Mouse (Mus musculus) ZHBTc4 (cell line): ENCODE measurements at regions not wholly inside any gene's neighbourhood (a gene's known extent, or its start where the extent isn't known, plus 50 kb on each side); places are given as distances from the start of the nearest gene placed in this dataset.

ENCODE experiments used
- DNase-seq: peaks from one replicate; pipeline ENCODE4 v3.0.0-alpha.2; 2011; ENCODE audit warnings: low read depth, low spot score

- no peak for DNase-seq
These were observed 186.1 kb upstream of the Hand2 start for GRCm38 (mm10) chr8:57134726-57135125.

DNA sequence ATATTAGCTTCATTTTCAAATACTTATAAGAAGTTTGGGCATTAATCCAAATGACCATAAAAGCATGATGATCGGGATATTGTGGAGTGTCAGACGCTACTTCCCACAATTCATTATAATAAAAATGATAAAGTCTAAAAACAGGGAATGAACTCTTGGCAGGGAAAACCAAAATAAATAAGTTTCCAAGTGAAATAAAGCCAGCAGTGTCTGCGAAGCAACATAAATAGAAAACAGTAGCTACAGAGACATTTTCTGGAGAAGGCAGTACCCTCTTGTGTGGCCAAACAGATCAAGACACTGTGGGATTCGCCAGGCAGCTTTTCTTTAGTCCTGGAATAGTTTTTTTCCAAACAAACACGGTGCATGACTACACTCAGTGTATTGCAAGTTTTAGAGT is 172.7 kb upstream of the Hand2 start:
- DNase-seq, result no peak

DNA sequence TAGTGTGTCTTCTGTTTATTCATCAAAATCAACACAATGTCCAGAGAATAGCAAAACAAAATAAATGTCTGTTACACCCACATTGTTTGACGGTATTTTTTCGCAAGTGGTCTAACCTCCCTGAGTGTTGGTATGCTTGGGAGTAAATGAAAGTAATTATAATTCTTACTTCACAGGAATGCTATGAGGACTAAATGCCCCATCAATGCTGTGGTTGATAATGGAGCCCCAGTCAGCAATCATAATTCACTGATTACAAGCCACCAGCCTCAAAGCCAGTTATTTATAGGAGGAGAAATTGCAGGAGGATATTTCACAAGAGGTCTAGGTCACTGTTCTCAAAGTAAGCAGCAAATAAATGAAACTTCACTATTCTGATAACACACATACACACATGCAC is 129.6 kb upstream of the Hand2 start:
- DNase-seq, result no peak

DNA sequence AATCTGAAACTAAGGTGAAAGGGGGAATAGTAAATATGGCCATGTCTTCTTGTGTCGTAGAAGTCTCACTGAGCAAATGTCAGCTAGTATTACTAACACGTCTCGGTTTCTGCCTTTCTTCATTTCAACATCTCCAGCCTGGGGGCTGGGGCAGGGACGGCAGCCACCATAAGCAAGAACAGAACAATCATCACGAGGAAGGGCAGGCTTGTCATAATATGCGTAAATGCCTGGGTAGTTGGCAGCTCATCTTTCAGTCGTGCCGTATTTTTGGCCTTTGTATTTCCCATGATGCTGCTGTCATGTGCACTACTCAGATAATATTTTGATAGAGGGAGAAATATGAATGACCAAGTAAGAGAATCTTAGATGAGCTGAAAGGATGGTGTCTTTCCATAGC is 120.5 kb upstream of the Hand2 start:
- no peak for DNase-seq

GRCm38 (mm10) chr8:57209584-57209983 is 111.2 kb upstream of the Hand2 start:
- no peak for DNase-seq

- no peak for DNase-seq
These were observed 107.7 kb upstream of the Hand2 start for GRCm38 (mm10) chr8:57213066-57213465.

- DNase-seq, result no peak
These were observed 106.5 kb upstream of the Hand2 start for GRCm38 (mm10) chr8:57213982-57214930.

DNA sequence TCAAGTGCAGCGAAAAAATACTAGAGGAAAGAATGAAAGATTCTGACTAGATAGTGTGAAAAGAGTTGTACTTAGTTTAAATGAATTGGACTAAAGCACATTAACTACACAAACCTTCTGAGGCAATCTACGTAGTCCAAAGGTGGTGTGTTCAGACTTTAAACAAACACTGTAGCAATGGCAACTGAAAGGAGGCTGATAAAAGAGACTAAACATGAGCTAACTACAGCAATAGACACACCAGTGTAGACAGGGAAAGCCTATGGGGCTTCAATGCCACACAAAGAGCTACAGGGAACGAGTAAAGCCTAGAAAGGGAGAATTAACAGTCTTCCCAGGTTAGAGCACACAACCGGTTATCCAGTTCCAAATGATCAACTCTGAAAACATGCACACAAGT is 90.2 kb upstream of the Hand2 start:
- DNase-seq, result no peak

DNA sequence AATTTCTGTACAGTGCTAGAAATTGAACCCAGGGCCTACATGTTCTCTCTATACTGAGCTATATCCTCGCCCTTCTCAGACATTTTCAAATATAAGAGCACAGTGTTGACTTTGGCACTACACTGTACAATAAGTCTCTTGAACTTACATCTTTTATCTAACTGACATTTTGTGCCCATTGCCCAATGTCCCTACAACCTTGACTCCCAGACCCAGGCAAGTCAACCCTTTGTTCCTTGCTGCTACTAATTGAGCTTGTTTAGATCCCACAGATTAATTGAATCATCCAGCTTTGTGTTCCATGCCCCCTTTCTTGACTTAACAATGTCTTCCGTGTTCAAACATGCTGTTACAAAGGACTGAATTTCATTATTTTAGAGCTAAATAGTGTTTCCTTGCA is 78.5 kb upstream of the Hand2 start:
- no peak for DNase-seq

GRCm38 (mm10) chr8:57249061-57249460 is 71.7 kb upstream of the Hand2 start:
- no peak for DNase-seq
